Mouse (Mus musculus): Measurements from ENCODE around the gene Mdga1.

Gene Mdga1

DNA sequence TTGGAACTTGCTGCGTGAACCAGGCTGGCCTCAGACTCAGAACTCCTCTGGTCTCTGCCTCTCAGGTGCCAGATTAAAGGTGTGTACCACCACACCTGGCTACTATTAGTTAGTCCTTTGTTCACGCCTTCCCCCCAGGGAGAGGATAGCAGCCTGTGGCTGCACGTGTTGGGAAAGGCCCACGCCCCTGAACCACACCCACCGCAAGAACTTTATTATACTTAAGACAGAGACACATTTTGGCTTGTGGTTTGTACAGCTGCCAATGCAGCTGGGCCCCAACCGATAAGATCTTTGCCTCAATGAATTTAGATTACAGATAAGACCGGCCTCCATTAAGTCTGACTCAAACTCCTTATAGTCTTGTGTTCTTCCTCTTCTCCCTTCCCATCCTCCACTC lies 10.0 kb upstream of the Mdga1 start:
- DNase-seq = no peak

DNA sequence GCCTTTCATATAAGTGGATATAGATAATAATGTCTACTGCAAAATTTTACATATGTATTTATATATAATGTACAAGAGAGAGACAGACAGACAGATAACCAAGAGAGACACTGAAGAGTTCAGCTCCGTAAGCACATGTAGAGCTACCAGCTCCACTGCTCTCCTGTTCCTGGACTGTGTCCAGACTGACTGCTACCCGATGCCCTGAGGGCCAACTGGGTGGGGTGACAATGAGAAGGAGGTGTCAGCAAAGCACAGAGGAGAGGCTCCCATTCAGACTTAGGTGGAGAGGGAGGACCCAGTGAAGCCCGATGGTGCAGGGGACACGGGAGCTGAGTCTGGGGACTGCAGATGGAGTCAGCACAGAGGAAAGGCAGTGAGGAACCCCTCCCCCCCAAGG lies 9.1 kb upstream of the Mdga1 start:
- DNase-seq = no peak

DNA sequence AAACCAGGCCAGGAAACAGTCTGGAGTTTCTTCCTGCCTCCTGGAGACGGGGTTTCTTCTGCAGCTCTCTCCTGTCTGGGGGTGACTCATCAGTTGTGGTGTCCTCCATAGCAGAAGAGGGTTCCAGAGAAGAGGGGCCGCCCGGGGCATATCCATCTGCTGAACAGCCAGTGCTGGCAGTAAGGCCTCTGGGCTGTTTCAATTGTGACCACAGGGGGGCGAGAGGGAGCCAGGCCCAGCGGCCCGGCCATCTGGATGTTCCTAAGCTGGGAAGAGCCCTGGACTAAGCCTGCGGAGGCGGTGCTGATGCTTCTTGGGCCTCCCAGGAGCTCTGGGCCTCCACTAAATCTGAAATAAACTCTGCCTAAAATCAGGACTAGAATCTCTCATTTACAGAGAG lies 5.8 kb upstream of the Mdga1 start:
- peak; percentile 74 to 77 for DNase-seq

DNA sequence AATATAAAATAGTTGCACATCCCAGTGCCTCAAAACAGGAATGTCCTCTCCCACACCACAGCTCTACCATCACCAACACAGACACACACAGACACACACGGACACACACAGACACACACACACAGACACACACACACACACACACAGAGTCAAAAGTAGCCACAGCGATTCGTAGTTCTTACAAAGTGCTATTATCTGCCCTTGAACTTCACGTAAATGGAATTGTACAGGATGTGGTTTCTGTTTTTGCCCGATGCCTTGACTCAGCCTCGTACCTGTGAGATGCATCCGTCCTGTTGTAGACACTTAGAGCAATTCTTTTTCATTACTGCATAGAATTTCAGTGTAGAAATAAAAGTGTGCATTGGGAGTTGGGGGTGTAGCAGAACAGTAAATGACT lies 3.3 kb upstream of the Mdga1 start:
- DNase-seq = no peak

DNA sequence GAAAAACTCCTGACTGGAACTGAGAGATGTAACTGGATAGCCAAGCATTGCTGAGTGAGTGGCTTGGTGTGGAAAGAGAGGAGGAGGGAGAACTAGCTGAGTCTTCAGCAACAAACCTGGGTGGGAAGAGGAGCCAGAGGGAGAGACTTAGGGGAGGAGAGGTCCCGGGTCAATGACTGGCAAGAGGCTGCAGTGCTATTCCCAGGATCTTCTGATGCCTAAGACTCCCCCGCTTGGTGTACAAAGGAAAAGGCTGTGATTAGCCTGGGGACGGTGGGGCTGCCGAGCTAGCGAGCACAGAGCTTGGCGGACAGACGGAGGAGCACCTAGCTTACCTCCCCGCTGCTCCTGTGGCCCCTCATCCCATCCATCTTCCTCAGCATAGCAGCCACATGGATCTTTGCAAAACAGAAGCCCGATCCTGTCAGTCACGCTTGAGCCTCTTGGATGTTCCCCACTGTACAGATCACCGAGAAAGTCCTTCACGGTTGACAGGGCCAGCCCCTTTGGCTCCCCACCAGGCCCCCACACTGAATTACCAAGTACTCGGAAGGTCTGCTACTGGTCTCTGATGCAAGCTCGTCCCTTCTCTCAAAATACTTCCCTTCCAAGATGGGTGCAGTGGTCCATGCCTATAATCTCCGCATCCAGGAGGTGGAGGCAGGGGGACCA lies 2.0 kb upstream of the Mdga1 start:
- no peak for DNase-seq

DNA sequence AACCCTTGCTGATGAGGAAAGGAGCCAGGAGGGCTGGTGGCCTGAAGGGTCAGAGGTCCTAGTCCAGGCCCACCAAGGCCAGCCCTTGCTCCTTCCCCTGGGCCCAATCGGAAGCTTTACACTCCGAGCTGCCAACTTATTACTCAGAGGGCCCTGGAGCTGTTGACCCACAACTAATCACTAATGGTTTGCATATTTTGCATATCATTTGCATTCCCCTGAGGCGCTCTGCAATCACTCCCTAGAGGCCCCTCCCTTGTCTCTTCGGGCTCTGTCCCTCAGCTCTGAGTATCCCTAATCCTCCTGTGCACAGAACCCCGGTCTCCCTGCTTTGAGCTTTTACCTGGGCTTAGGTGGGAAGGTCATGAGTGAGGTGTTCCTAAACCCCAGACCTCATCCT lies 4.4 kb downstream of the Mdga1 start:
- DNase-seq = peak; percentile 52 to 56

DNA sequence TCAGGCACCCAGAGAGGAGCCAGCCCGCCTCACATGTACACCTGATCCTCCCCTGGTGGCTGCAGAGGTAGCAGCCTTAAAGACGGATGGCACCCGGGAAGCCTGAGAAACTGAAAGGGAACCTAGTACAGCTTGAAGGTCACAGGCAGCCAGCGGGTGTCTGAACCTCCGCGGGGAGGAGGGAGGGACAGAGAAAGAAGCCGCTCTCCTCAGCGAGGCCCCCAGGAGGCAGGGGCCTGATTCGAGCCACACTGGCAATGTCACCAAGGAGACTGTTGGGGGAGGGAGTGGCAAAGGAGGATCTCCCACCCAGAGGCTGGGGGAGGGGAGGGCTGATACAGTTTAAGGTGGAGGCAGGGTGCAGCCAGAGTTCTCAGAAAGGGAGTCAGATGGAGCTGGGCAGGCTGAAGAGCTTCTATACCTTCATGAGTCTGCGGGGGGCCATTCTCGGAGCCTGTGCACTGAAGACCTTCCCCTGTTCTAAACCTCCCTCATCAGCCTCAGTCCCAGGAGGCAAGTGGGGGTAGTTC lies 6.1 kb downstream of the Mdga1 start:
- peak; percentile 46 to 53 for DNase-seq

DNA sequence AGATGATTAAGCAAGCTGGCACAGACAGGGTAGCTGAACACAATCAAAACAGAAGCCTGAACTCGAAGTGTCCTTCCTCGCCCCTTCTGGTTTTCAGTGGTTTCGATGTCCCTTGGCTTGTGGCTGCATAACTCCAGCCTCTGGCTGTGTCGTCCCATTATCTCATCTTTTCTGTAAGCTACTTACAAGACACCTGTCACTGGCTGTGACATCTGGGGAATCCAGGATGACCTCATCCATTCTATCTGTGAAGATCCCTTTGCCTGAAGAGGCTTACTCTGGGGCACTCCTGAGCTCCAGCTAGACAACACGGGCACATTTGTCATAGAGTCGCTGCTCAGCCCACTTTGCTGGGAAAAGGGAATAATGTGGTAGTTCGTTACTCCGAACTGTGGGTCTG lies 14.0 kb downstream of the Mdga1 start:
- DNase-seq = no peak

DNA sequence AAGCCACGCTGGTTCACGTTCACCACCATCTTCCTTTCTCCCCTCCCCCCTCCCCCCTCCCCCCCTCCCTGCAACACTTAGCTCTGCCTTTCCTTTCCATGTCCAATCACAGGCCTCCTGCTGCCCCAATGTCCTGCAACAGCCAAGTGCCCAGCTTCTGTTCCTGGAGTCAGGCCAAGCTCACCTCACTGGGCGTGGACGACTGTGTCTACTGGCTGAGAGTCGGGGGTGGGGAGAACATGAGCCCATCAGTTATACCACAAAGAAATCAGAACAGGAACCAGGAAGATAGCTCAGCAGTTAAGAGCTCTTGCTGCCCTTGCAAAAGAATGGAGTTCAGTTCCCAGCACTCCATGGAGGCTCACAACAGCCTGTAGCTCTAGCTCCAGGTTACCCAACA lies 15.6 kb downstream of the Mdga1 start:
- DNase-seq = no peak

DNA sequence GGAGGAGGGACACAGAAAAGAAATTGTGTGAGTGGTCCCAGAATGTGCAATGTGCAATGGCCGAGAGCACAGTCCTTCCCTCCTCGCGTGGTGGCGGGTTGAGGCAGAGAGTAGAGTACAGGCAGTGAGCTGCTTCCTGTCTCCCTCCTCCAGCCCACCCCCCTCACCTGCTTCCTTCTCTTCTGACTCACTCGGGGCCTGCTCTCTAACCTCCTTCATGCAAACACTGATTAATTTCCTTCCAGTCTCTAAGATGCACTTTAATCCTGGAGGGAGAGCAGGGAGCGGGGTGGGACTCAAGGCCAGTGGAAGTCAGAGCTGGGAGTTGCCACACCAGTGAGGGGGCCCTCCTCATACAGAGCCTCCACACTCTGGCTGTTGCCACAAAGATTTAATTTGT lies 18.8 kb downstream of the Mdga1 start:
- DNase-seq = peak in 1 of 2 experiments; percentile 6

DNA sequence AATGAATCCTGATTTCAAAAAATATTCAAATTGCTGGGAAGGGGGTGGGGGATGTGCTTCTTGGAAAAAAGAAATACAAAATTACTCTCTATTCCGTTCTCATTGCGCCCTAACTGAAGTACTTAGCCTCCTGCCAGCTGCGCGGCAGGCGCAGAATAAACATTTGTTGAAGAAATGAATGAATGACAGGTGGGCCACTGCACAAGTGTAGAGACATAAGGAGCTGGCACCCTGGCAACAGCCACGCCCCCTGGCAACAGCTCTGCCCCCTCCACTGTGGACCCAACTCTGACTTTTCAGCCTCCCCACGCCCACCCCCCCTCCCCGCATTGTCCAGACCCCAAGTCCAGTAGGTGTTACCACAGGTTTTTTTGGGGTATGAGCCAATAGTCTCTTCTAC lies 19.3 kb downstream of the Mdga1 start:
- no peak for DNase-seq

DNA sequence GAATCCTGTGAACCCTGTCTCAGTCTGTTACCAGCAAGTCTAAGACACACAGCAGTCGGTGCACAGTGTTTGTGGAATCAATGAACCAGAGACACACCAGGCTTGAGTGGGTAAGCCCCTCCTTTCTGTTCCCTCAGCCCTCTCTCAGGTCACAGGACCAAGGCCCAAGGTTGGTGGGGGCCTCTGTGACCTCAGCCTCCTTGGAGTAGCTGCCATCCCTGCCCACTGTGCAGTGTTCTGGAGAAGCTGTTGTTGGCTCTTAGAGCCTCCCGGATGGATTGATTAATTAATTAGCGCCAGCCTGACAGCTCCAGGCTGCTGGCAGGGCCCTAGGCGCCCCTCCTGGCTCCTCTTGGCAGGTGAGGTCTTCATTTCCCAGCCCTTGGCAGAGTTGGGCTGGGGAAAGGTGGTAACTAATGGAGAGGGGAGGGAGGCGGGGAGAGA lies 22.6 kb downstream of the Mdga1 start:
- DNase-seq = no peak

DNA sequence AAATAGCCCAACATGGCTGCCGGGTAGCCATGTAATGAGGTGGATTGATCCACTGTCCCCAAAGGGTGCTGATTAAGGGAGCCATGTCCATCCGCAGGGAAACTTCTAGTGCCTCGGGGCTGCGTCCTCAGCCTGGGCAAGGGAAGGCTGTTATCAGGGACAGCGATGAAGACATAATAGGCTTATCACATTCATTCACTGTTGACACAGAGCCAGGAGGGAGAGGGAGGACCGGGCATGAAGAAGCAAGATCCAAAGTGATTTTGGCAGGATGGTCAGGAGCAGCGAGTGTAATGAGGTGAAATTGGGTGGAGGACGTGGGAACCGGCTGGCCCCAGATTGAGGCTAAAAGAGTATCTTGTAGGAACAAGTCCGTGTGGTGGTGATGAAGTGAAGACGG lies 25.5 kb downstream of the Mdga1 start:
- no peak for DNase-seq

DNA sequence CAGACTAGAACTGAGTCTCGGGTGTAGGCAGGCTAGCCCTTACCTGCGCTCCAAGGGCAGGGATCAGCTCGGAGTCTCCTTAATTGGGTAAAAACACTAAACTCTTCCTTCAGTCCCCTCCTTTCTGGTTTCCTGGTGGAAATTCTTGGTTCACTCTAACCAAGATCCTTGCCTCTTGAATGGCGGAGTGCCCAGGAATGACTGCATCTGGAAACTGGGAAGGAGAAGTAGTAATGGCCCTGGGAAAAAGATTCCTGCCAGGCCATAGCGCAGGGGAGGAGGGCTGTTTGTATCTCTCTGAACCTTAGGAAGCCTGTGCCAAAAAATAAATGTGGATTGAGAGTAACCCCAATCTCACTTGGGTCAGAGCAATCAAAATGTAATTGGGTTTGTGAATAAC lies 30.9 kb downstream of the Mdga1 start:
- DNase-seq = no peak

DNA sequence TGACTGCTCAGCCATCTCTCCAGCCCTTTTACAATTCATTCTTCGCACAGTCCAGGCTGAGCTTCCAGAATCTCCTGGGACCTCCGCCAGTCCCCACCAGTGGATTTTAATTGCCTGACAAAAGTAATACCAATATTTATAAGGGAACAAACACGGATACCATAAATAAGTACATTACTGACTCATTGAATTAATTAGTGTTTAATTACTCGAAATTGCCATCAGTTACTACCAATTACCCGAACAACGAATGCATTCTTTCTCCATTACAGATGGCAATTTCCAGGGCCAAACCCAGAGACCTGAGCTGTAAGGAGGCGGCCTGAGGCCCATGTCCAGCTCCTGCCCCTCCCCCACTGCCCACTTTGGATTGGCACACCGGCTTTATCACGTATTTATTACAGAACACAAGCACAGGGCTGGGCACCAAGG lies 32.5 kb downstream of the Mdga1 start:
- DNase-seq = no peak

DNA sequence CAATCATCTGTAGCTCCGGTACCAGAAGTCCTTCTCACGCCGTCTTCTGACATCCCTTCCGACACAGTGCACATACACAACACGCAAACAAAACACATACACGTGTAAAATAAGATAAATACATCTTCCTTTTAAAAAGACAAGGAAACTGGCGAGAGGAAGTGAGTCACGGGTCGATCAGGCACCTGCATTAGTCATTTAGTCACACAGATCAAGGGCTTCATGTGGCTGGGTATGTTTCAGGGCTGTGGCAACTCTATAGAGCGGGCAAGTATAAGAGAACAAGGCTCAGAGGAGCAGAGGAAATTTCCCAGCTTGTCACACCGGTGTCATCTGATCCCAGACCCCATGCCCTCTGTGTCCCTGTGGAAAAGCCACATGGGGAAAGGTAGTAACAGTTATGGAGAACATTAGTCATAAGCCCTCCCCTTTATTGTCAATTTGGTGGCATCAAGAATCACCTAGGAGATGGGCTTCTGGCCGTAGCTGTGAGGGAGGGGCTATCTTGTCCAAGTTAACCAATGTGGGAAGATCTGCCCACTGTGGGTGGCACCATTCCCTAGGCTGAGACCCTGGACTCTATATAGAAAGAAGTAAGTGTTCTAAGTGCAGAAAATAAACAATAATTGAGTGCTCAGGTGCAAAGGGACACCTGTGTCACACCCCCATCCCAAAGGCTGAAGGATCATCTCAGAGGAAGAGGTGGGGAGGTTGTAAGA lies 35.6 kb downstream of the Mdga1 start:
- DNase-seq = no peak

DNA sequence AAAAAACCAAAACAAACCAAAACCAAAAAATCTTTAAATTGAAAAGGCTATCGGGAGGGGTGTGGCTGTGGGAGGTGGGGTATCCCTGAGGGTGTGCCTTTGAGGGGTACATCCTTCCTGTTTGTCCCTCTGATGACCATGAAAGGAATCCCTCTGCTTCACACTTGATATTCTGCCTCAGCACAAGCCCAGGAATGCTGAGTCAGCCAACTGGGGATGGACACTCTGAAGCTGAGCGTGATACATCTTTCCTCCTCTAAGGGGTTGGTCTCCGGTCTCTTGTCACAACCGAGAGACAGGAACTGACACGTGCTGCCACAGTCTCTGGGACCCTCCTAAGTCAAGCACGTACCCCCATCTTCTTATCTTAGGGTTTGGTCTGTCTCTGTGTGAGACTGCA lies 37.1 kb downstream of the Mdga1 start:
- DNase-seq = no peak

DNA sequence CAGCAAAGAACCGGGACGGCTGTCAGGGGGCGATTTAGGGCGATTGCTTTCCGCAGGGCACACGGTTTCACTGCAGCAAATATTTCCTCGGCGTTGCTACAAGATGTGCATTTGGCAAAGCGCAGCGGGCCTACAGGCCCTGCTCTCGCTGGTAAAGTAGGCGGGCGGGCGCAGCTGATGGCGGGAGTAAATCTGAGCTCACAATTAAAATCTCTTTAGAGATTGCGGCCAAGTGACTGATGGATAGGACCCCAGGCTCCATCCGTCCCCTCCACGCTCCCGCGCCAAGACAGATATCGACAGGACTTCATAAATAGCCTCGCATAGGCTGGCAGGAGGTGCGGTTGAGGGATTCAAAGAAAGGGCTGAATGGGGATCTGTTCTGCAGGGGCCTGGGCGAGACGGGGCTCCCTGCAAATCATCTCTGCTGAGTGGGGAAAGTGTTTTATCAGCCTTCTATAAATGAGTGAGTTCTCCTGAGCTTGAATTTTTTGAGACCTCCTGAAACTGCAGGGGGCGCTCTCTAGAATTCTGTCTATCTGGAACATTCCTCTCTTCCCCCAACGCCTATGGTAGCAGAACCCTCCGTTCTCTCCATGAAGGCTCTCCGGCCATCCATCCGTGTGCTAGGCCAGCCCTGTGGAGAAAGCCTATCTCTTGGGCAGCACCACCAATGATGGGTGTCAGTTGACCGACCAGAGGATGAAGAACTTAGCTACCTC lies 38.5 kb downstream of the Mdga1 start:
- no peak for DNase-seq

DNA sequence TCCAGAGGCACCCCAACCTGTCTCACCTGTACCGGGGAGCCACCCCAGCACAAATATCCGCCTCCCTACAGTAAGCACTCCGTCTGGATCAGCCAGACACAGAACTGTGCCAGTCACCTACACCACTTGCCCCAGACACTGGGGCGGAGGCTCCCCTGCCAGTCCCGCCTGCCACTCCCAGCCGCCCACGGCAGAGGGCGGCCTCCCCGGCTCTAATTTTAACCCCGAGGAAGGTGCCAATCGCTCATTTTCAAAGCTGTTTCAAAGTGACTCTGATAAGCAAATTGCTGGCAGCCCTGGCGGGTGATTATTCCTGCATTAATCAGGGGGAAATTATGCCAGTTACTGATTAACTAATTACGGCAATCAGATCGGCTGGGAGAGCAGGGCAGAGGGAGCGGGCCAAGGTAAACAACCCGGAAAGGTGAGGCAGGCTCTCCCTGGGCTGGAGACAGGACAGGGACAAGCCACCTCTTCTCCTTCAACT lies 41.1 kb downstream of the Mdga1 start:
- DNase-seq = peak; percentile 23 to 37

DNA sequence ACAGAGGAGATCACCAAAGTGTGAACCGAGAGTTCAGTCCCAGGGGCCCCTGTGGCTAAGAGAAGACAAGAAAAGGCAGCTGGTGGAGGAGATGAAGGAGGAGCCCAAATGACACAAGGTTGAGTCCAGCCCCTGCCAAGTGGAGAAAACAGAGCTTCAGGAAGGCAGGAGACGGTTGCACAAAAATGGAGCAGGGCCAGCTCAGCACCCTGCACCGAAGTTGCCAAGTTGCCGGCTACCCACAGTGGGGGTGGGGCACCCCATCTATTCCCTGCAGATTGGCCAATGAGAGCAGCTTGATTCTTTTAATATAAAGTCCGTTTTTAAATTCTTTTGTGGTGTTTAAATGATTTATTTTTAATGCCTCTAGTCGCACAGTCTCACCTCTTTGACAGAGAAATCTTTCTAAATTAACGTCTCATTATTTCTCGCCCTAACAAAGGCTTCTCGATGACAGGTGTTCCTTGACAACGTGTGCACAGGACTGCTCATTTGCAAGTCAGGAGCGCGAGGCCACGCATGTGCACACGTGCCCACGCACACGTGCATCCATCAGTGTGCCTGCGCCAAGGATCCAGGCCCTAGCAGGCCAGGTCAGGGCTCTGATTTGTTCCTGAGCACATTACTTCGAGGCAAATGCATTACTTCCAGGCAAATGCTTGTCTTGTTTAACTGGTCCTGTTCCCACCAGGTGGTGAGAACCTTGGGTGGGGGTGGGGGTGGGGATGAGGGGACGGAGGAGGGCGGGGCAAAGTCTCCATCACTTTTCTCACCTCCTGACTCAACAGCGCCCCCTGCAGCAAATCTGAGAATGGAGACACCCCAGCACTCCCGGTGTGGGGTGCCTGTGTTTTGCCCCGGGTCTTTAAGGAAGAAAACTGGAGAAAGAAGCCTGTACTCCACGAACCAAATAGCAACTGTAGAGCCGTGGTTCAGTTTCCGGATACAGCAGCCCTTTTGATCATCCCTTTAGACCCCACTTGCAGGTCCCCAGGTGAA lies 44.0 kb downstream of the Mdga1 start:
- no peak for DNase-seq

DNA sequence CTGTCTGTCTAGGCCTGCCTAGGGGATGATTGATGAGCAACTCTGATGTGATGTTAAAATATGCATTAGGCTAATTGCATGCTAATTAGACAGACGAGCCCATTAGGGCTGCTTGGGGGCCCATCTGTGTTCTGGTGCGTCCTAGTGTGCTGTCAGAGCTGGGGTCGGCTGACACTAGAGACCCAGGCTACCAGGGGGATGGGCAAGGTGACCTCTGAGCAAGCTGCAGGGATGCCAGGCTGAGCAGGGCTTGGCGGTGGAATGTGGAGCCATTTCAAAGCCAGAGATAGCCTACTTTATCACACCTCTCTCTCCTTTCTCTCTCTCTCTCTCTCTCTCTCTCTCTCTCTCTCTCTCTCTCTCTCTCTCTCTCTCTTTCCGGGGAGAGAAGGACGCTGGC lies 49.8 kb downstream of the Mdga1 start:
- no peak for DNase-seq

DNA sequence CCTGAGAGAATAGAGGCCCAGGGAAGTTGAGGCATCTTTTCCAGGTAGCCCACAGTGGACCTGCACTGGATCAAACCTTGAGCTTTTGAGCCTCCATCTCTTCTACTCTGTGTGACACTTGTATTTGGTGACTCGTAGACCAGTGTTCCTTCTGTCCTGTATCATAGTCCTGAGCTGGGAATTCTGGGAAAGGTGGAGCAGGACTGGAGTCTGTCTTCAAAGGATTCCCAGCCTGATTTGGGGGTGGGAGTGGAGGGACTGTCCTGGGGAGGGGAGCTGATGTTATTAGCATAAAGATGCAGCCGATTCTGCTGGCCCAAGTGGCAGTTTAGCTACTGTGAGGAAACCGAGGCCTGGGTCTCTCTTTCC lies 50.4 kb downstream of the Mdga1 start:
- no peak for DNase-seq
